Mouse (Mus musculus): ENCODE measurements around the gene Gm10277.
"Not testable (repeated sequence)": the region's sequence is repeated elsewhere in the genome, so short reads cannot be mapped to it uniquely, and the experiment has no call there.

The Gm10277 gene

DNA sequence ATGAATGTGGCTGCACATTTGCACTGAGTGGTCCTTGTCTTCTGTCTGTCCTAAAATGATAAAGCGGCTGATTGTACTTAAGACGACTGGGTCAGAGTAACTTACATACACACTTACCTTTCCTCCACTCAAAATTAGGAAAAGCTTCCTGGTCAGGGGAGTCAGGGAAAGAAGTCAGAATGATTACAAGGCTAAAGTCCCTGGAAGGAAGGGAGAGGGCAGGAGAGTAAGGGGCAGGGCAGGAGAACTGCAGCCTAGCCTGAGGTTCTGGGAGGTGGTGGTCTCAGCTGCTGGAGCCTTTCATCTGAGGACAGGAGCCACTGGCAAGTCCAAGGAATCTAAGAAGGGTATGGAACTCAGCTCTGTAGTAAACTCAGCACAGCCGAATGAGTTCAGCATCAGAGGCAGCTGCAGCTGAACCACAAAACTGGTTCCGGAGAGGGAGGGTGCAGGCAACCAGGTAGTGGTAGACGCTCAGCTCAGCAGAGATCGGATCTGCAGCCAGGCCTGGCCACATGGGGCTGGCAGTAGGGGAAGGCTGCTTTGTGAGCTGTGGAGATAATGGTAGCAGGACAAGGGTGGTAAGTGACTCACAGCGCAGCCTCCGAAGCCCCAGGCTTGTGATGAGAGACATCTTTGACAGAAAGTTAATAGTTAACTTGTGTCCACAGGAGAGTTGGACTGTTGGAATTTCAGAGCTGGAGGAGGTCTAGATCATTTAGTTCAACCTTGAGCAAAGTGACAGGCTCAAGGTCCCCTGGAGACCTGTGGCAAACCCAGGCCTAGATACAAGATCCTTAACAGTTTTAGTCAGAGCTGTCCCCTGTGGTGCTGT lies 15.5 kb downstream of the Gm10277 start:
- no peak for DNase-seq (ENCODE audit: low read depth, low spot score)

DNA sequence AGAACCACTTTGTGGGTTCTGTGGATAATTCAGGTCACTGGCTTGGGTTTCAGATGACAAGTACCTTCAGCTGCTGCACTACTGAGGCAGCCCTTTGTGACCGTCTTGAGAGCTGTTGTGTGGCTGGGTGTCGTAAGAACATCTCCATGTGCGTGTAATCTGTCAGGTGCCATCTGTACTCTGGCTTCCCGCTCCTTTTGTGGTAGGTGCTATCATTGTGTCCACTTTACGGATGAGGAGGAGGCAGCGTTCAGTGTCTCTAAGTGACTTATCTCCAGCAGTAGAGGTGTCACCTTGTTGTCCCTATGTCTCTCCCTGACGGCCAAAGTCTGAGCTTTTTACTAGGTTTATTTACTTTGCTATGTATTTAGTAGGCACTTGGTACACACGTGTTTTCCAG lies 17.2 kb downstream of the Gm10277 start:
- no peak for DNase-seq (ENCODE audit: low read depth, low spot score)

DNA sequence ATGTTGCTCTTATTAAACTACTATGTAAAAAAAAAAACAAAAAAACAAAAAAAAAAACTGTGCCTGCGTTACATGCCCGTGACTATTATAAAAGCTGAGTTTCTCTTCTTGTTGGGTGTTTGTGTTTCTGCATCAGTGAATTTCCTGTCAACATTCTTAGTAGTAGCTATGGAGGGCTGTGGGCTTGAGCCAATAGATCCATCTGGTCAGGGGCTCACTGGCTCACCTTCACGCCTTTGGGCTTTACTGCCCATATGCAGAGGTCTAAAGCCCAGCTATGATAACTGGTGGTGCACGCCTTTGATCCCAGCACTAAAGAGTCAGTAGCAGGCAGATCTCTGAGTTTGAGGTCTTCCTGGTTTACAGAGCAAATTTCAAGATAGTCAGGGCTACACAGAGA lies 18.1 kb downstream of the Gm10277 start:
- DNase-seq (ENCODE audit: low read depth, low spot score), result no peak

DNA sequence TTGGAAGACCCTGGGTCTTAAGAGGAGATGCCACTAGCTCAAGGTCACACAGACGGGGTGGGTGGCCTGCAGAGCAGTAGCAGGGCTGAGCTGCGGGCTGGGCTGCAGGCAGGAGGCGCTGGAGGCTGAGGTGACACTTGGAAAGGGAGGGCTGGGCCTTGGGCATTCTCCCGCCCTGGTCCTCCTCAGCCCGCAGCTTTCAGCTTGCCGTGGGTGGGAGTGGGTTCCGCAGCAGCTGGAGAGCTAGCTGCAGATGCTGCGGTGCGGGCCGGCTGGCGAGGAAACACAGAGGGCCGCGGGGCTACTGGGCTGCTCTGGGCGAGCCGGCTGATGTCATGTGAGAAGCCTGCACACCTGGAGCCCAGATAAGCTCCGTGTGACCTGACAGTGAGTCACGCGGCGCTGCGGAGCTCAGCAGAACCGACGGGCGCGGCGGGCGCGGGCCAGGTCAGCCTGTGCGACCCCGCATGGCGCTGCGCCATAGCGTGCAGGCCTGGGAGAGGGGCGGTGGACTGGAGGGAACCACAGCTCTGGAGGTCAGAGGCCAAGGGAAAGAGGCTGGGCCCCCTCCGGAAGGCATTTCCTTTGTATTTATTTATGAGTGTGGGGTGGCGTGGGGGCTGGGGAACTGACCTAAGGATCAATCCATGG lies 21.1 kb downstream of the Gm10277 start:
- no peak for DNase-seq (ENCODE audit: low read depth, low spot score)

DNA sequence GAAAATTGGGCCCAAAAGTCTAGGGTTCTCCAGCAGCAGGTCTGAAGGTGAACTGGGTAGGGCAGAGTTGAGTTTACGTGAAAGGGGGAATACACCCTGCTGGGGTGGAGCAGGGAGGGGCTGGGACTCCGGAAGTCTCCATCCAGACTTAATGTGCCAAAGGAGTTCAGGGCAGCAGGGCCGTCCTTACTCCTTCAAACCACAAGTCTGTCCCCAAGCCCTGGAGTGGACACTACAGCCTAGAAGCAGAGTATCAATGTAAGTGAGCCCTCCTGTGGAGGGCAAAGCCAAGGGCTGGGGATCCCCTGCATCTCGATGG lies 22.1 kb downstream of the Gm10277 start:
- DNase-seq (ENCODE audit: low read depth, low spot score), result no peak

DNA sequence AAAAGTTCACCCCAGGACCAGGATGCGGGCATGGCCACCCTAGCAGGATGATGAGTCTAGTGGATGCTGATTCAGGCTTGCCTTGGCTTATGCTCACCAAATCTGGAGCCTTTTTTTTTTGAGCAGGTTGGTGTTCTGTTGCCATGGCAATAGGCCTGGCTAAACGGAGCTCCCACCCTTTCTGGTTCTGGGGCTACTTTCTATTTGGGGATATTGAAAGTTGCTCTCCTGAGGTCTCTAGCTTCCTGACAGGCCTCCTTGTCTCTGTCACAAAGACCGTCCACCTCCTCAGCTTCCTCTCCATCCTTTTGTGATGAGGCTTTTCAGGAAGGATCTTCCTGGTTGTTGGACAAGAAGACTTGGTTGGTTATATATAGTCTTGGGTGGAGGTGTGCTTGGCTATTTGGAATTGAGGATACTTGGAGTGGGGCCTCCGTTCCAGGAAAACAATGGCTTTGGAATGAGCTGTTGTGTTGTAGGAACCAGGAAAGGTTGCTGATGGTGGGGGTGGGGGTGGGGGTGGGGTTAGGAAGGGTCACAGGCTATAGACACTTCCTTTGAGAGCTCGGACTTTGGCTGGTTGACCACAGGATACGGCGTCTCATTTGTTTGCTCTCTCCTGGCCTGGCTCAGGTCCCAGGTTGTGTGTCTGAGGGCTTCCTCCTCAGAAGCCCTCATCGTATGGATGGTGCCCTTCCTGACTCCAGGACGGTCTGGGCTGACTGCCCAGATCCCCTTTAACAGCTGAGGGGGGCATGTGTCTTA lies 22.7 kb downstream of the Gm10277 start:
- no peak for DNase-seq (ENCODE audit: low read depth, low spot score)

DNA sequence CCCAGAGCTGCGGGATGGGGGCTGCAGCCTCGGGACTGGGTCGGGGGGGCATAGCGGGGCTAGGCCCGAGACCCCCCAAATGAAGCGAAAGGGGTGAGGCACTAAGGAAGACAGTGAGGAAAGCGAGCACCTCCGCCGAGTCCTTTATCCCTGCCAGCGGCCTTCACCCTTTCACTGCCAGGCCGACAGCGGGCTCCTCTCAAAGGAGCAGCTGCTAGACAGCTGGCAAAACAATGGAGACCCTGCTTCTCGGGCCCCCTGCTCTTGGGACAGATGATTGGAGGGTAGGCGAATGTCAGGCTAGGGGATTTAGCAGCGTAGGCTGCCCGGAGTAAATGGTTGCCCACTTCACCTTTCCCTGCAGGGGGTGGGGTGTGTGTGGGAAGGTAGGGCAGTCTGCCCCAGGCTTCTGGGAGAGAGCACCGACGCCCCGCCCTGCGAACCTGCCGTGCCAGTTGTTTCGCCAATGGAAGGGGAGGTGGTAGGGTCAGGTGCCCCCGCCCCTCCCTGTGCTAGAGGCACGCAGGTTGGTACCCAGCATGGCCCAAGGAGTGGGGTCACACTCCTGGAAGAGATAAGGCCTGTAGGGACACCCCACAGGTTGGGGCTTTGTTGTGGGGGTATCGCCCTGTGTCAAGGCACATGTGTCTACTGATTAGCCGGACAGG lies 23.7 kb downstream of the Gm10277 start:
- no peak for DNase-seq (ENCODE audit: low read depth, low spot score)

DNA sequence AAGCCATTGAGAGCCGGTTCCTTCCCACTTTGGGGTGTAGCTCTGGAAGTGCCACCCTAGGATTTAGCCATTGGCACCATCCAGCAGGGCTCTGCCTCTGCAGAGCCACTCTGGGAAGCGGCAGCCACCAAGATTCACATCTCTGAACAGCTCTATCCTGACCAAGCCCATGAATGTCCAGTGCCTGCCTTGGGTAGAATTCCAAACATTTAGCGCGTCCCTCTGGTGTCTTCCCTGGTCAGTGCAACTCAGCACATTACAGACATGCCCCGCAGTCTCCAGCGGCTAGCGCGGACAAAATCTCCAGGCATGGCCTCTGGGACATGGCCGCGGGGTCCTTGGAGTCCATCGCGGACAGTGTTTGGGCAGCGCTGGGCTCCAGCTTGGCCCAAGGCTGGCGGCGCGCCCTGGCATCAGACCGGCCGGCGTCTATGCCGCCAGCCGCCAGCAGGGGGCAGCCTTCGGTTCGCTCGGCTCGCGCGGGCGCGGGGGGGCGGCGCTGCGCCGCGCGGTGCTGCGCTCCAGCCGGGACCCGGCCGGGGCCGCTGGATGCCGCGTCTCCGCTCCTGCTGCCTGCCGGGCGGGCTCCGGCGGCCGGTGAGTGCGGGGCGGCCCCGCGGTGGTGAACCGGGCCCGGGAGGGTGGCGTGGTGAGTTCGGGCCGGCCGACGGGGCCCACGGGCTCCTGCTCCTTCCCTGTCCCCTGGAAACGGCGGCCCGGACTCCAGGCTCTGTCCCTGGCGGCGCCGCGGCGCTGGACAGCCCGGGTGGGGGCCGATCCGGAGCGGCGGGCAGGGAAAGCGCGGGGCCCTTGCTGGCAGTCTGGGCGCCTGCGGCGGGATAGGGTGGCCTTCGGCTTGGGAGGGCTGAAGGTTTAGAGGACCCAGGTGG lies 24.5 kb downstream of the Gm10277 start, which contains the start of gene Myo18a:
Gene Myo18a, plus strand, starts transcription at position 464 of the 890 bp plus-strand sequence.
- DNase-seq (ENCODE audit: low read depth, low spot score), result no peak

DNA sequence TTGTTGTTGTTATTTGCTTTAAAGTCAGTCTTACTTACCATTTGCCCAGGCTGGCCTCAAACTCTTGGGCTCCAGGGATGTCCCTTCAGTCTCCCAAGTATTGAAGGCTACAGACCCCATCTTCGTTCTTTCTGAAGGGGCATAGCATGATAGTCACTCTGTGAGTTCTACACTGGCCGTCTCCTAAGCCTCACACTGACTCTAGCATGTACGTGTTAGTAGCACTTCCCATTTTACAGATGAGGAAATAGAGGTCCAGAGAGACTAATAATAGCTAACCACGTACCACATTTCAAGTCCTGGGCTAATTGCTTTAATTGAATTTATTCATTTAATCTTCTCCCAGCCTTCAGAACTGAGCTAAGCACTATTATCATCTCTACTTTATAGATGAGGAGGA lies 27.5 kb downstream of the Gm10277 start:
- no peak for DNase-seq (ENCODE audit: low read depth, low spot score)

DNA sequence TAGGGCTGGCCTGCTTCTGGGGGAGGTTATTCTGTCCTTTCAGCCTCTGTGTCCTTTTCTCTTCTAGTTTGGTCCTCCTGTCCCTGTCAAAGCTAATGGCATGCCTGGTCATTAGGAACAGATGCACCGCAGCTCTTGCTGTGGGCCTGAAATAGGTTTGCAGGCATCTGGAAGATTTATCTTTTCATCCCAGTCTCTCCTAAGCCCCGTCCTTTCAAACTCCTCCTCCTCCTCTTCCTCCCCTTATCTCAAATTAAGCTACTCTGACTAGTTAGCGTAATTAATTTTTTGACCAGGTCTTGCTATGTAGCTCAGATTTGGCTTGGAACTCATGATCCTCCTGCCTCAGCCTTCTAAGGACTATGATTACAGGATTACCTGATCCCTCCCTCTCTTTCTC lies 34.1 kb downstream of the Gm10277 start:
- DNase-seq (ENCODE audit: low read depth, low spot score), result no peak

DNA sequence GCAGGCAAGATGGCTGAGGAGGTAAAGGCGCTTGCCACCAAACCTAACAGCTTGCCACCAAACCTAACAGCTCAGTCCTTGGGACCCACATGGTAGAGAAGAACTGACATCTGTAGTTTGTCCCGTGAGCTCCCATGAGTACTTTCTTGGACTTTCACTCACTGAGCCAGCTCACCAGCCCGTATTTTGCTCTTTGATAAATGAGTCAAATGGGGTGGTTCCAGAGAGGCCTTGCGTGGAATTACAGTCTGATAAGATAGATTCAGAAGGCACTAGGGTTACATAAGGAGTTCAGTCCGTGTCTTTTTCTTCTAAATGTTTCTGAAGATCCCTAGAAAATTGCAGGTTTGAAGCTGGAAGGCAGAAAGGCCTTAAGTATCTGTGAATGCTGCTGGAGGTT lies 35.0 kb downstream of the Gm10277 start:
- DNase-seq (ENCODE audit: low read depth, low spot score), result no peak

DNA sequence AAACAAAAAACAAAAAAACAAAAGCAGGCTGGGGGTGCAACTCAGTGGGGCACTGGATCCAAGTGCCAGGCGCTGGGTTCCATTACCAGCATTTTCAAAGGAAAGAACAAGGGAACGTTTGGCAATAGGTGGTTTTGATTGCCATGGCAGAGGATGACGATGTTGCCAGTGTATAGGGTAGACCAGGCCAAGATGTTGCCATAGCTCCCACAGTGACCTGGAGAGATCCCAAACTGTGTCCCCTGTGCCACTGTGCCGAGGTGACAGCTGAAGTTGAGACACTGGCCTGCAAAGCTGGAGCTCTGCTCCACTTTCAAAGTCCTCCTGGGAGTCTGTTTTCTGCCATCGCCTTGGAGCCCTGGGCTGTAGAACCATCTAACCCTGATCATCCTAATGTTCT lies 38.6 kb downstream of the Gm10277 start:
- no peak for DNase-seq (ENCODE audit: low read depth, low spot score)

DNA sequence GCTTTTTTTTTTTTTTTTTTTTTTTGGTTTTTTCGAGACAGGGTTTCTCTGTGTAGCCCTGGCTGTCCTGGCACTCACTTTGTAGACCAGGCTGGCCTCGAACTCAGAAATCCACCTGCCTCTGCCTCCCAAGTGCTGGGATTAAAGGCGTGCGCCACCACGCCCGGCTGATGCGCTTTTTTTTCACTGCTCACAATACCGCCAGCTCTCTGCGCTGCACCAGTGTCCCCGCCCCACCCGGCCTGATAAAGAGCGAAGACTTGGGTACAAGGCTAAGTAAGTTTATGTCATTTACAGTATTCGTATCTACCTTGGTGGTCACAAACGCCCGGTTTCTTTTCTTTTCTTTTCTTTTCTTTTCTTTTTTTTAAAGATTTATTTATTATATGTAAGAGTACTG lies 40.4 kb downstream of the Gm10277 start:
- not testable (repeated sequence) for DNase-seq (ENCODE audit: low read depth, low spot score)

DNA sequence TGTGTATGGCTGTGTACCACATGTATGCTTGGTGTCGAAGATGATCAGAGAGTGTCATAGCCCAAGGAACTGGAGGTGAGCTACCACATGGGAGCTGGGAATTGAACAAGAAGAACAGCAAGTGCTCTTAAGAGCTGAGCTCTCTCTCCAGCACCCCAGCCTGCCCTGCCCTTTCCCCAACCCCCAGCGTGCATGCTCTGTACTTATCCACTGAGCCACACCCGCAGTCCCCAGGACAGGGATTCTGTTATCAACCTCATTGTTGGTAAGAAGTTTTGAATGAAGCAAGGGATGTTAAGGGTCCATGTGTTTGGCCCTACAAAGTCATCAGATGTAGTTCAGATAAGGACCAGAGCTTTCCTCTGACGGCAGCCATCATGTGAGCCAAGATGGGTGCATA lies 40.9 kb downstream of the Gm10277 start:
- DNase-seq (ENCODE audit: low read depth, low spot score), result no peak

DNA sequence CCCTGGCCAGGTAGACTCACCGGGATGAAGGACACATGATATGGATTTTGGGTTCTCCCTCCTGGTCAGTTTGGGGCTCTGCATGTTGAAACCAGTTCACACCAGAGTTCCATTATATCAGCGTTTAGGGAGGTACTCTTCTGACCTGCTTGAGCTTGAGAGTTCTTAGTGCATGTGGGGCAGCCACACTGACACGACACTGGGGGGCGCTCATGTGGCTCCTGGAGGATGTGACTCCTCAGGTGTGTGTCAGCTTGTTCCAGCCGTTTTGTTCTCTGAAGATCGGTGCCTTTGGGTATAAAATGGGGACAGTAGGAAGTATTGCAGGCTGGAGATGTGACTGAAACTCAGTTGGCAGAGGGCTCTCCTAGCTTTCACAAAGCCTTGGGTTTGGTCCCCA lies 43.6 kb downstream of the Gm10277 start:
- DNase-seq (ENCODE audit: low read depth, low spot score), result no peak

DNA sequence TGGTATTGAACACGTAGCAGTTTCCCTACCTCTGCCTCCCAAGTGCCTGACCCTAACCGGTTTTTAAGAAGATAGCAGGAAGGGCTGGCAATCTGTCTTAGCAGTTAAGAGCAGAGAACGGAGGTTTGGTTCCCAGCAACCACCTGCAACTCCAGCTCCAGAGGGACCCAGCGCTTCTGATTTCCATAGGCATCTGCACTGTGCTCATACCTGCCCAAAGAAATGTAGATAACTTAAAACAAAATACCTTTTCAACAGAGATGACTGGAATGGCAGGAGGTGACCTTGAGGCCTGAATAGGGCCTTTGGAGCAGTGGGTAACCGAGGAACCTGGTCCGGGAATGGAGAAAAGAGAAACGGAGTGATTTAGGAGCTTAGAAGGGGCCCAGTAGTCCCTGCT lies 49.0 kb downstream of the Gm10277 start:
- DNase-seq (ENCODE audit: low read depth, low spot score), result no peak

DNA sequence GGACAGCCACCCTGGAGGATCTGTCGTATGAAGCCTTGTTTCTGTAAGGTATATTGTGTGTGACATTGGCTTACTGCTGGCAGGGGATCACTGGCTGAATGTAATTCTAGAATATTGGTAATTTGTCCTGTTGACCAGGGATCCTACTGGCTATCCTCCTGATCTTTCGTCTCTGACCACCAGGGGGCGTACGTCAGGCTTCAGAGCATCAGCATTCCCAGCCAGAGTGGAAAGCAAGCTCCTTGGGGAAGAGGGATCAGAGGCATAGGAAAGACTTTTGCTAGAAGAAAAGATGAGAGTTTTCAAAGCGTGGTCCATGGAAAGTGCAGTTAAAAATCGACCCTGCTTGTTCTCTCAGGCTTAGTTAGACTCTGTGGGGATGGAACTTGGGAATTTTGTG lies 50.3 kb downstream of the Gm10277 start:
- DNase-seq (ENCODE audit: low read depth, low spot score), result peak; percentile 81
